ENCODE assay signal across 8 mouse cellular contexts in genomic region chr9:20972141-20972992, GRCm38 (mm10). TPM values are rescaled to one million over a fixed set of nuclear protein-coding genes. Genes with fewer than 3 reads are reported as not detected.
A peak's percentile ranks its signal among the peaks of the same experiment; 100 is the strongest.
DNase-seq lines count a peak whose midpoint lies in the region; ATAC-seq lines count a peak whose summit lies in the region.

No protein-coding gene starts in this region.

- DNase-seq in Muller cell, postnatal 12 days (ENCODE audit: inconsistent ontology term): peak; percentile 91
- DNase-seq in cerebellum, postnatal 25 days: peak; percentile 31 to 58
- DNase-seq in frontal cortex, postnatal 25 days (ENCODE audit: low spot score in 2 of 2): peak; percentile 41 to 44
- peak; percentile 62 to 72 for DNase-seq in layer of hippocampus, postnatal 10 days (ENCODE audit: low spot score in 2 of 2)
- peak; percentile 49 to 68 for DNase-seq in lung, postnatal 4 days
- peak; percentile 47 for DNase-seq in right cerebral cortex, postnatal 4 days
- DNase-seq in spleen, adult 12 weeks (ENCODE audit: low spot score): no peak

- H3K36me3 ChIP-seq in hindbrain, embryonic 12.5 days: peaks cover 15% of the 10 kb centered on the region

- 32% methylated on average over 28 of the region's 28 CpGs for WGBS in hindbrain, embryonic 12.5 days

- no peaks in the 10 kb centered on the region for H3K9me3 ChIP-seq in hindbrain, embryonic 12.5 days (replicated peaks)

- peak overlapping the region; percentile 44 for H3K4me2 ChIP-seq in hindbrain, embryonic 12.5 days (replicated peaks)

- ATAC-seq in hindbrain, embryonic 12.5 days (ENCODE audit: low FRiP score): 0 out of 2 replicates have a peak, but pooled peaks have one; percentile 3

- H3K9ac ChIP-seq in hindbrain, embryonic 12.5 days: peak overlapping the region; percentile 32

- peak overlapping the region; percentile 77 for H3K27ac ChIP-seq in hindbrain, embryonic 12.5 days

- no peak overlapping the region for H3K4me3 ChIP-seq in hindbrain, embryonic 12.5 days

- peaks cover 6% of the 10 kb centered on the region; the same call in 1 of the 2 replicates for H3K27me3 ChIP-seq in hindbrain, embryonic 12.5 days

- H3K4me1 ChIP-seq in hindbrain, embryonic 12.5 days: peaks cover 36% of the 10 kb centered on the region

RNA-seq across cellular contexts. Expression of gene S1pr2, which starts 4.2 kb away (rescaled TPM):
- polyA plus RNA-seq in hindbrain, embryonic 12.5 days (2016; fragmentation: Nextera tagmentation; extraction: Ambion mirVana): 22.1 and 26.5 TPM in 2 replicates
- 1 to 10 TPM; 3.1 to 4.1 TPM for total RNA-seq in layer of hippocampus, postnatal 10 days (2021)

RNA-seq across cellular contexts. Expression of gene Dnmt1, which starts 12.7 kb away (rescaled TPM):
- polyA plus RNA-seq in hindbrain, embryonic 12.5 days (2016; fragmentation: Nextera tagmentation; extraction: Ambion mirVana): 95.2 and 102 TPM in 2 replicates
- total RNA-seq in layer of hippocampus, postnatal 10 days (2021): 10 to 100 TPM; 47.4 to 52.1 TPM

RNA-seq across cellular contexts. Expression of gene Mrpl4, which starts 30.2 kb away (rescaled TPM):
- polyA plus RNA-seq in hindbrain, embryonic 12.5 days (2016; fragmentation: Nextera tagmentation; extraction: Ambion mirVana): 103 and 106 TPM in 2 replicates
- 10 to 100 TPM; 47.2 to 54.4 TPM for total RNA-seq in layer of hippocampus, postnatal 10 days (2021)

RNA-seq across cellular contexts. Expression of gene Icam1, which starts 43.4 kb away (rescaled TPM):
- 5.2 and 5.5 TPM in 2 replicates for polyA plus RNA-seq in hindbrain, embryonic 12.5 days (2016; fragmentation: Nextera tagmentation; extraction: Ambion mirVana)
- total RNA-seq in layer of hippocampus, postnatal 10 days (2021): 1 to 10 TPM; 3.0 to 3.9 TPM

RNA-seq across cellular contexts. Expression of gene Icam4, which starts 56.8 kb away (rescaled TPM):
- 1.7 and 2.1 TPM in 2 replicates for polyA plus RNA-seq in hindbrain, embryonic 12.5 days (2016; fragmentation: Nextera tagmentation; extraction: Ambion mirVana)
- total RNA-seq in layer of hippocampus, postnatal 10 days (2021): under 1 TPM in 1 of 2 experiments, not detected in 1; 0.56 TPM
